Mouse (Mus musculus): ENCODE data around the gene Ttk.

DNA sequence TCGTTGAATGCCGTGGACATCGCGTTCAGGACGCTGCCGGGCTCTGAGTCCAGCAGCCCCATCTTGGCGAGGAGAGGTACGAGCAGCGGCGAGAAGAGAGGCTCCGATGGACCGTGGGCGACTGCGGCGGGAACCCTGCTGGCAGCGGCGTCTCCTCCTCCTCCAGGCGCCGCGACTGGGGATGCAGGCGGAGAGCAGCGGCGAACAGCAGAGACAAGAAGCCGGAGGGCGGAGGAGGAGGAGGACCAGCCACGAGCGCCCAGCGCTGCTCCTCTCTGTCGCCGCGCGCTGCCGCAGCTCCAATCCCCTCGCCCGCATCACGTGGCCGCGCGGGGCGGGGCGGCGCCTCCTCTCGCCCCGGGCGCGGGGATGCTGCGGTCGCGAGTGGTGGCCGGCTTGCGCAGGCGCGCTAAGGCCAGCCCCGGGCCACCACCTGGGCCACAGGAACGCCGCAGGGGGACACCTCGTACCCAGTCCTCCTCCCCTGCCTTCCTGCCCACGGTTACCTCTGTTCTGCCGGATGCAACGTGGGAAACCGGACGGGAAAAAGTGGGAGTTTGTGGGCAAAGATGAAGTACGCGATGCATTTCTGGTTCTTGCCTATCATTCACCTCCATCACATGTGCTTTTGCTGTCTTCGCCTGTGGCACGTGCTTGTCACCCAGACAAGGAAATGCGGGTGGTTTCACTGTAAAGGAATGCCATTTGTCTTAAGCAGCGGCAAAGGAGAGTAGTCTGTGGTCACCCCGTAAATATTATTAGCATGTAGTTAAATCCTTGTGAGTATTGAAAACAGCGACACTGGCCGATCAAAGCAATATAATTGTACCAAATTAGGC lies 28.3 kb upstream of the Ttk start, which contains the start of gene Elovl4:
- TF ChIP-seq POLR2A (IDR thresholded peaks at IDR 0.05; ENCODE audit: extremely low read depth, insufficient read depth, low read length) = no peak
- TF ChIP-seq CTCF (IDR thresholded peaks at IDR 0.05; ENCODE audit: low read depth, low read length) = no peak

Measured in liver, adult 2 months (tissue).